Mouse (Mus musculus) hindbrain, embryonic 11.5 days (tissue): ENCODE results near the gene Slc16a11. TPM values are rescaled to one million over a fixed set of nuclear protein-coding genes. Genes with fewer than 3 reads are reported as not detected.

Source experiments
- ATAC-seq: fragments of 200-750 bp; cut with Nextera tagmentation; 2 replicates; pipeline ENCODE4 v1.8.0; 2017; ENCODE audit warnings: mild to moderate bottlenecking, moderate TSS enrichment, moderate library complexity; ENCODE audit not compliant: low FRiP score
- DNase-seq: peaks from one replicate; pipeline ENCODE4 v3.0.0-alpha.2; 2015; ENCODE audit warnings: low spot score
- H3K27ac ChIP-seq: fragments of 300-500 bp; sonication (generic); 2 replicates; pipeline ENCODE4 v1.5.1; 2014; ENCODE audit warnings: mild to moderate bottlenecking, low read depth, low read length
- H3K27me3 ChIP-seq: fragments of 300-500 bp; sonication (generic); 2 replicates; pipeline ENCODE4 v1.6.1; 2014; ENCODE audit warnings: mild to moderate bottlenecking, low read length, moderate library complexity, mixed read lengths; ENCODE audit not compliant: control insufficient read depth, insufficient read depth
- H3K36me3 ChIP-seq: fragments of 300-500 bp; sonication (generic); 2 replicates; pipeline ENCODE4 v1.6.1; 2014; ENCODE audit warnings: mild to moderate bottlenecking, low read length, moderate library complexity, mixed read lengths; ENCODE audit not compliant: control insufficient read depth, insufficient read depth
- H3K4me1 ChIP-seq: fragments of 300-500 bp; sonication (generic); replicated peaks from 2 replicates; pipeline ENCODE4 v1.6.1; 2014; ENCODE audit warnings: low read length, mixed read lengths; ENCODE audit not compliant: control insufficient read depth, insufficient read depth
- H3K4me2 ChIP-seq: fragments of 300-500 bp; sonication (generic); replicated peaks from 2 replicates; pipeline ENCODE4 v1.6.1; 2014; ENCODE audit warnings: mild to moderate bottlenecking, low read depth, low read length
- H3K4me3 ChIP-seq: fragments of 300-500 bp; sonication (generic); 2 replicates; pipeline ENCODE4 v1.5.1; 2014; ENCODE audit warnings: low read depth, low read length
- H3K9ac ChIP-seq: fragments of 300-500 bp; sonication (generic); 2 replicates; pipeline ENCODE4 v1.6.1; 2014; ENCODE audit warnings: low read depth, low read length
- H3K9me3 ChIP-seq: fragments of 300-500 bp; sonication (generic); 2 replicates; pipeline ENCODE4 v1.6.1; 2016; ENCODE audit warnings: low read length; ENCODE audit not compliant: control insufficient read depth
- WGBS: fragments of 180-500 bp; shearing (Covaris S2); extraction: QIAGEN DNeasy Blood & Tissue Kit; methylation state at CpG from one replicate; pipeline ENCODE4 v1.1.7; 2014; 5-methylcytosine and 5-hydroxymethylcytosine counted together
- polyA plus RNA-seq: library from polyadenylated mRNA; unstranded; fragments of >200 nt; fragmentation: Nextera tagmentation; extraction: Ambion mirVana; gene quantifications from 2 replicates; pipeline ENCODE4 v1.2.1, GENCODE M21; 2014

The Slc16a11 gene
- polyA plus RNA-seq, 1 experiment from 2014 or later: 0.51 TPM

- DNase-seq (no peak), ATAC-seq (no peak)
- H3K4me1 ChIP-seq: no peaks in the 10 kb centered on the region
- H3K9ac ChIP-seq: no peak overlapping the region
- H3K36me3 ChIP-seq: no peaks in the 10 kb centered on the region
- no peak overlapping the region for H3K27ac ChIP-seq
- no peak overlapping the region for H3K4me2 ChIP-seq
- H3K9me3 ChIP-seq: no peaks in the 10 kb centered on the region
- no peak overlapping the region for H3K4me3 ChIP-seq
- WGBS: 60% methylated on average over 11 of the region's 11 CpGs
- no peaks in the 10 kb centered on the region for H3K27me3 ChIP-seq
Observed at GRCm38 (mm10) chr11:70193354-70194285, 18.9 kb upstream of the Slc16a11 start.

- Histone ChIP-seq H3K4me3 (no peak overlapping the region), H3K4me1 (no peaks in the 10 kb centered on the region), H3K27ac (no peak overlapping the region), H3K4me2 (no peak overlapping the region), H3K9me3 (no peaks in the 10 kb centered on the region), H3K36me3 (no peaks in the 10 kb centered on the region), H3K27me3 (no peaks in the 10 kb centered on the region), H3K9ac (no peak overlapping the region)
- DNase-seq (no peak), ATAC-seq (no peak)
- WGBS: 89% methylated on average over 3 of the region's 3 CpGs
Observed at GRCm38 (mm10) chr11:70198332-70198731, 14.2 kb upstream of the Slc16a11 start.

- no peaks in the 10 kb centered on the region for H3K36me3 ChIP-seq
- no peak overlapping the region for H3K9ac ChIP-seq
- H3K4me1 ChIP-seq: no peaks in the 10 kb centered on the region
- no peaks in the 10 kb centered on the region for H3K27me3 ChIP-seq
- no peak overlapping the region for H3K4me2 ChIP-seq
- H3K27ac ChIP-seq: no peak overlapping the region
- ATAC-seq: no peak
- WGBS: 86% methylated on average over 8 of the region's 8 CpGs
- no peaks in the 10 kb centered on the region for H3K9me3 ChIP-seq
- no peak for DNase-seq
- no peak overlapping the region for H3K4me3 ChIP-seq
Observed at GRCm38 (mm10) chr11:70199107-70199506, 13.4 kb upstream of the Slc16a11 start.

GRCm38 (mm10) chr11:70200036-70200608 is 12.4 kb upstream of the Slc16a11 start:
- 92% methylated on average over 5 of the region's 5 CpGs for WGBS
- no peaks in the 10 kb centered on the region for H3K9me3 ChIP-seq
- H3K4me1 ChIP-seq: no peaks in the 10 kb centered on the region
- H3K9ac ChIP-seq: no peak overlapping the region
- no peak for DNase-seq
- H3K4me3 ChIP-seq: no peak overlapping the region
- H3K4me2 ChIP-seq: no peak overlapping the region
- H3K27ac ChIP-seq: no peak overlapping the region
- H3K27me3 ChIP-seq: no peaks in the 10 kb centered on the region
- no peaks in the 10 kb centered on the region for H3K36me3 ChIP-seq
- ATAC-seq: no peak

GRCm38 (mm10) chr11:70201691-70202090 is 10.9 kb upstream of the Slc16a11 start:
- Histone ChIP-seq H3K4me3 (no peak overlapping the region), H3K4me2 (no peak overlapping the region), H3K36me3 (no peaks in the 10 kb centered on the region), H3K4me1 (no peaks in the 10 kb centered on the region), H3K27ac (no peak overlapping the region), H3K27me3 (no peaks in the 10 kb centered on the region), H3K9ac (no peak overlapping the region), H3K9me3 (no peaks in the 10 kb centered on the region)
- WGBS: 35% methylated on average over 5 of the region's 5 CpGs
- peak; percentile 88 for DNase-seq
- ATAC-seq: no peak

GRCm38 (mm10) chr11:70206801-70207200 is 5.8 kb upstream of the Slc16a11 start:
- no peaks in the 10 kb centered on the region for H3K36me3 ChIP-seq
- ATAC-seq (no peak), DNase-seq (no peak)
- no peak overlapping the region for H3K9ac ChIP-seq
- H3K27ac ChIP-seq: no peak overlapping the region
- H3K4me1 ChIP-seq: no peaks in the 10 kb centered on the region
- H3K27me3 ChIP-seq: no peaks in the 10 kb centered on the region
- H3K4me2 ChIP-seq: no peak overlapping the region
- 87% methylated on average over 2 of the region's 2 CpGs for WGBS
- no peak overlapping the region for H3K4me3 ChIP-seq
- H3K9me3 ChIP-seq: no peaks in the 10 kb centered on the region

- DNase-seq: no peak
- no peak for ATAC-seq
- no peaks in the 10 kb centered on the region; the same call in 1 of the 2 replicates for H3K27me3 ChIP-seq
- no peaks in the 10 kb centered on the region for H3K36me3 ChIP-seq
- H3K27ac ChIP-seq: no peak overlapping the region
- H3K4me2 ChIP-seq: no peak overlapping the region
- no peaks in the 10 kb centered on the region for H3K9me3 ChIP-seq
- H3K4me3 ChIP-seq: no peak overlapping the region
- H3K9ac ChIP-seq: no peak overlapping the region
- 85% methylated on average over 7 of the region's 7 CpGs for WGBS
- H3K4me1 ChIP-seq: no peaks in the 10 kb centered on the region
Observed at GRCm38 (mm10) chr11:70207283-70207682, 5.3 kb upstream of the Slc16a11 start.

- WGBS: 76% methylated on average over 5 of the region's 5 CpGs
- DNase-seq (no peak), ATAC-seq (no peak)
- no peak overlapping the region for H3K4me2 ChIP-seq
- H3K4me3 ChIP-seq: no peak overlapping the region
- no peak overlapping the region for H3K9ac ChIP-seq
- H3K4me1 ChIP-seq: no peaks in the 10 kb centered on the region
- H3K27ac ChIP-seq: no peak overlapping the region
- no peaks in the 10 kb centered on the region for H3K9me3 ChIP-seq
- H3K36me3 ChIP-seq: no peaks in the 10 kb centered on the region
- peaks cover 12% of the 10 kb centered on the region for H3K27me3 ChIP-seq
Observed at GRCm38 (mm10) chr11:70208778-70209388, 3.7 kb upstream of the Slc16a11 start.
